Mouse (Mus musculus) olfactory bulb, adult 2 months (tissue): ENCODE measurements around the gene Anapc16. TPM values are rescaled to one million over a fixed set of nuclear protein-coding genes. Genes with fewer than 3 reads are reported as not detected.
A peak's percentile ranks its signal among the peaks of the same experiment; 100 is the strongest.
"Not testable (repeated sequence)": the region's sequence is repeated elsewhere in the genome, so short reads cannot be mapped to it uniquely, and the experiment has no call there.

ENCODE experiments used
- H3K27ac ChIP-seq: fragments of 200-500 bp; 2 replicates; pipeline ENCODE4 v1.5.1; 2012; ENCODE audit warnings: low read depth, low read length; ENCODE audit not compliant: insufficient read depth
- H3K4me1 ChIP-seq: fragments of 200-500 bp; 2 replicates; pipeline ENCODE4 v1.6.1; 2012; ENCODE audit warnings: low read length; ENCODE audit not compliant: control insufficient read depth, insufficient read depth
- H3K4me3 ChIP-seq: fragments of 200-500 bp; 2 replicates; pipeline ENCODE4 v1.5.1; 2012; ENCODE audit warnings: mild to moderate bottlenecking, low read depth, low read length, moderate library complexity; ENCODE audit not compliant: insufficient read depth
- CTCF ChIP-seq: fragments of 200-500 bp; IDR thresholded peaks from 2 replicates; pipeline ENCODE4 v1.5.1; 2012; ENCODE audit warnings: low read depth, mild to moderate bottlenecking, low read length, moderate library complexity; ENCODE audit not compliant: insufficient read depth
- POLR2A ChIP-seq: fragments of 200-500 bp; IDR thresholded peaks from 2 replicates; pipeline ENCODE4 v1.6.1; 2012; ENCODE audit warnings: mild to moderate bottlenecking, low read depth, low read length, moderate library complexity; ENCODE audit not compliant: insufficient read depth
- WGBS: fragments of 180-500 bp; shearing (Covaris S2); methylation state at CpG from one replicate; pipeline ENCODE4 v1.1.7; 2018; 5-methylcytosine and 5-hydroxymethylcytosine counted together
- polyA plus RNA-seq: library from polyadenylated mRNA; stranded (reverse); fragments of >200 nt; gene quantifications from 2 replicates; pipeline ENCODE4 v1.2.4, GENCODE M21; 2012; ENCODE audit warnings: low replicate concordance; ENCODE audit not compliant: missing spikeins, insufficient read depth, insufficient read length

The Anapc16 gene
- polyA plus RNA-seq, 1 experiment, result not detected

GRCm38 (mm10) chr10:60005264-60005663 lies 2.3 kb upstream of the Anapc16 start:
- 69% methylated on average over 2 of the region's 2 CpGs for WGBS
- Histone ChIP-seq H3K4me3 (no peak overlapping the region), H3K27ac (no peak overlapping the region), H3K4me1 (peaks cover 13% of the 10 kb centered on the region)
- no peak for TF ChIP-seq CTCF
- TF ChIP-seq POLR2A, result no peak

GRCm38 (mm10) chr10:60003847-60004246 lies 912 bp upstream of the Anapc16 start:
- Histone ChIP-seq H3K4me1 (peaks cover 13% of the 10 kb centered on the region), H3K4me3 (peak overlapping the region; percentile 55), H3K27ac (peak overlapping the region; percentile 99)
- TF ChIP-seq POLR2A, result no peak
- TF ChIP-seq CTCF, result no peak
- 59% methylated on average over 9 of the region's 9 CpGs for WGBS

DNA sequence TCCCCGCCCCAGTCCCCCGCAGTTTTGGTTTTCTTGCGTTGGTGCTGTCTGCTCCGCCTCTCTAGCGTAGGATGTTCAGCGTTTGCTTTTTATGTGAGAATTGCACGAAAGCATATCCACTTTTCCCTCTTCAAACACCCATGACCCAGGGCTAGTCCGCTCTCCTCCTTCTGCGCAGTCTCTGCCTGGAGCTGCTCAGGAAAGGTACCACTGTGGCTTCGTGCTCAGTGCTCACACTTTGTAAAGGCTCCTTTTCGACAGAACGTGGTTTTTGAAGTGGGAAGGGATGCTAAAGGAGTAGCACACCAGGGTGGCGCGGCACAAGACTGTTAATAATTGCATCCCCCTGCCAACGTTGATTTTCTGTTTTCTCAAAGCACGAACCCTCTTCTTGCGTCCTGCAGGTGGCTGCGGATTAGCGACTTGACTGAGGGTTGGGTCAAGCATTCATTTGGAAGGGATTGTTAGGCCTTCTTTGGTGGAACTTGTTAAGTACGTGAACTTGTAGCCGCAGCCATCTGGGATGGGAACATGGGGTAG lies 348 bp upstream of the Anapc16 start:
- H3K4me3 ChIP-seq, result peak overlapping the region; percentile 55
- peak overlapping the region; percentile 99 for H3K27ac ChIP-seq
- under 1% methylated on average over 21 of the region's 21 CpGs for WGBS
- TF ChIP-seq CTCF, result 0 out of 2 replicates have a peak, but pooled peaks have one; percentile 13
- 0 out of 2 replicates have a peak, but pooled peaks have one; percentile 3 for TF ChIP-seq POLR2A
- peaks cover 13% of the 10 kb centered on the region for H3K4me1 ChIP-seq

DNA sequence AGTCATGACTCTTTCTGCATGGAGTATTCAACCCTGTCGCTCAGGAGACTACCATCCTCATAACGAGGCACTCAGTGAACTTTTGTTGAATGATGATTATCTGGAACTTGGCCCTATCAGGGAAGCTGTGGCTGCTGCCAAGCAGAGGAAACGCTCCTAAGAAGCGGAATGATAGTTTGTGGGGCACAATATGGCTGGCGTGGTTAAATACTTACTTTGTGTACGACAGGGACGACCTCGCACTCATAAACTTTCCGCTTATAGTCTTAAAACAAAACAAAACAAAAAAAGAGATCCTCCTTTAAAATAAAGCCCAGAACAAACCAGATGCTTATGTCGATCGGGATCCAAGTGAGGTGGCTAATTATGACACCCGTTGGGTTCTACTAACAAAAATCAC lies 732 bp downstream of the Anapc16 start:
- Histone ChIP-seq H3K4me1 (peaks cover 13% of the 10 kb centered on the region), H3K4me3 (peak overlapping the region; percentile 91), H3K27ac (peak overlapping the region; percentile 100; the same call in 1 of the 2 replicates)
- no peak for TF ChIP-seq CTCF
- no peak for TF ChIP-seq POLR2A
- WGBS, result 1% methylated on average over 12 of the region's 12 CpGs

DNA sequence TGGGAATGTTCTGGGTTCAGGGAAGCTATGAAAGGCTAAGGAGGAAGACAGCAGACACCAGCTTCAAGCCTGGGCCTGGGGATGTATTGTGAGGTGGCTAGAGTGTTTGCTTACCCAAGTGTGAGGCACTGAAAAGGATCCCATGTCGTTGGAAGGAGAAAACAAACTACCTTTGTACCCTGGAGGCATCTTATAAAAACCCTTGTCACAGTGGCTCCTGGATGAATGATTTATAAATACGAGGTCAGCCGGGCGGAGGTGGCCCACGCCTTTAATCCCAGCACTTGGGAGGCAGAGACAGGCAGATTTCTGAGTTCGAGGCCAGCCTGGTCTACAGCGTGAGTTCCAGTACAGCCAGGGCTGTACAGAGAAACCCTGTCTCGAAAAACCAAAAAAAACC lies 1.3 kb downstream of the Anapc16 start:
- 77% methylated on average over 8 of the region's 8 CpGs for WGBS
- peaks cover 13% of the 10 kb centered on the region for H3K4me1 ChIP-seq
- H3K4me3 ChIP-seq, H3K27ac ChIP-seq: not testable (repeated sequence)

- Histone ChIP-seq H3K4me3 (no peak overlapping the region), H3K27ac (no peak overlapping the region), H3K4me1 (peaks cover 13% of the 10 kb centered on the region)
- TF ChIP-seq POLR2A (no peak), CTCF (no peak)
- WGBS, result 86% methylated on average over 3 of the region's 3 CpGs
Observed at GRCm38 (mm10) chr10:59999057-59999456, 3.9 kb downstream of the Anapc16 start.

GRCm38 (mm10) chr10:59997591-59997990 lies 5.3 kb downstream of the Anapc16 start:
- no peak overlapping the region for H3K4me3 ChIP-seq
- H3K4me1 ChIP-seq, result peaks cover 9% of the 10 kb centered on the region
- no peak overlapping the region for H3K27ac ChIP-seq
- 13% methylated on average over 7 of the region's 7 CpGs for WGBS
- no peak for TF ChIP-seq POLR2A
- no peak for TF ChIP-seq CTCF

GRCm38 (mm10) chr10:59995889-59996288 lies 7.0 kb downstream of the Anapc16 start:
- no peaks in the 10 kb centered on the region for H3K4me1 ChIP-seq
- WGBS, result 96% methylated on average over 6 of the region's 6 CpGs
- TF ChIP-seq CTCF (no peak), POLR2A (no peak)
- no peak overlapping the region for H3K4me3 ChIP-seq
- no peak overlapping the region for H3K27ac ChIP-seq

DNA sequence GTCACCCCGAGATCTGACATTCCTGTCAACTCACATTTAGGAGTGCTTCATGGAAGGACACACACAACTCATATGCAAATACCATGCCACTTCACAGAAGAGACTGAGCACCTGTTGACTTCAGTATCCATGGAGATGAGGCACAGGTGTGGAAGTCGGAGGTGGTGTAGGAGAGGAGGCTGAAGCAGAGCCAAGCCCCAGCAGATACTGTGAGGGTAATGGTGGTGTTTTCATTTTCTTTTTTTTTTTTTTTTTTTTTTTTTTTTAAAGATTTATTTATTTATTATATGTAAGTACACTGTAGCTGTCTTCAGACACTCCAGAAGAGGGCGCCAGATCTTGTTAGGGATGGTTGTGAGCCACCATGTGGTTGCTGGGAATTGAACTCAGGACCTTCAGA lies 9.1 kb downstream of the Anapc16 start:
- H3K4me3 ChIP-seq, H3K4me1 ChIP-seq, H3K27ac ChIP-seq: not testable (repeated sequence)
- 89% methylated on average over 2 of the region's 3 CpGs for WGBS

DNA sequence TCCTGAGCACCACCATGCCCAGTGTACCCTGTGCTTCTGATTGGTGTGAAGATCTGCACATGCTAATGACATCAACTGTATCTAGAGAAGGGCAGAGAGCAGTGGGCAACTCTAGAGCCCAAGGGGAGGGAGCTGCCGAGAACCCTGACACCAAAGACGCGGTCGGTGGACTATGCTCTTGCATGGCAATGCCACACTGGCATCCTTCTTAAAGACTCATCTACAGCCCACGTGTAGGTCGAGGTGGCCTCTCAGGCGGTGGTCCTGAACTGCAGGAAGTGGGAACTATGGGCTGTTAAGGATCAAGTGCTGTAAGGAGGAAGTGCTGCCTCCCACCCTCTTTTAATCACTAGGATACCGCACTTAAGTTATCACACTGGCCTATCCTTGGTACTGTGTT lies 10.9 kb downstream of the Anapc16 start:
- Histone ChIP-seq H3K4me1 (no peaks in the 10 kb centered on the region), H3K27ac (no peak overlapping the region), H3K4me3 (no peak overlapping the region)
- no peak for TF ChIP-seq CTCF
- TF ChIP-seq POLR2A, result no peak
- 84% methylated on average over 8 of the region's 8 CpGs for WGBS
